Mouse (Mus musculus): ENCODE results near the gene Frrs1. TPM values are rescaled to one million over a fixed set of nuclear protein-coding genes. Genes with fewer than 3 reads are reported as not detected.
"Not testable (repeated sequence)": the region's sequence is repeated elsewhere in the genome, so short reads cannot be mapped to it uniquely, and the experiment has no call there.

Gene Frrs1
- 3.8 and 7.3 TPM in 2 replicates for total RNA-seq (2014; rRNA removed)
- polyA plus RNA-seq (2015; fragmentation: Nextera tagmentation; extraction: Ambion mirVana) = 5.6 and 7.0 TPM in 2 replicates

DNA sequence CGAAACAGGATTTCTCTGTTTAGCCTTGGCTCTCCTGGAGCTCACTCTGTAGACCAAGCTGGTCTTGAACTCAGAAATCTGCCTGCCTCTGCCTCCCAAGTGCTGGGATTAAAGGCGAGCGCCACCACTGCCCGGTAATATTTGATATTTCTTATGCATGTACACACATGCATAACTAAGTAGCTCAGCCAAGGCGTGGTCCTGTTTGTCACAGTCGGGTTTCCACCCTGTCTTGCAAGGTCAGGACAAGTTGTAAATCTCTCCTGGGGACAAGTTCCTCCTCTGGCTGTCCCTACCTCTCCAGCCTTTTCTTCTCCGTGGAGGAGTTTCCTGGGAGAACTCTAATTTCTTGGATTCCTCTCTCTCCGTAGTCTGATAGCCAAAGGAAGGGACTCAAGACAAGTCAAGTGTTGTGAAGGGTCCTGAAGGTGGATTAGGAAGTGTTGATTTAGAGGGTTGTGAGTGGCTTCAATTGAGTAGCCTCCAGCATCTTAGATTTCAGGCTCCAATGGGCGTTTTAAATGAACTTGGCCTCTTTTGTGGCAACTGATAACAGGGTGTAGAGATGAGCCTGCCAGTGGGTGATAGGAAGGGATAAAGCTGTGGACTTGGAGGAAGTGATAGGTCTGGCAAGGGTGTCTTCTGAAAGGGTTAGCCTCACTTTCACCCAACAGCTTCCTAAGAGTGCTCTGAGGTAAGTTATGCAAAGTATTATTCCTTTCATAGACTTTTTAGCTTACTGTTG is at the start of gene Frrs1:
Frrs1 (plus strand) TSS at position 524 of the 745 bp plus-strand sequence.
- Histone ChIP-seq H3K27ac (ENCODE audit: low read depth, low read length) (no peak within 1 kb of the TSS), H3K9me3 (ENCODE audit: low read length) (no peaks in the 10 kb centered on the region), H3K27me3 (ENCODE audit: insufficient read depth, low read length) (no peaks in the 10 kb centered on the region), H3K4me1 (ENCODE audit: insufficient read depth, low read length) (no peaks in the 10 kb centered on the region), H3K4me2 (ENCODE audit: low read depth, low read length, poor library complexity, severe bottlenecking) (no peak within 1 kb of the TSS), H3K36me3 (ENCODE audit: insufficient read depth, low read length) (no peaks in the 10 kb centered on the region), H3K9ac (replicated peaks; ENCODE audit: low read length, poor library complexity, severe bottlenecking) (no peak within 1 kb of the TSS), H3K4me3 (ENCODE audit: low read depth, low read length) (no peak within 1 kb of the TSS)
- ATAC-seq (ENCODE audit: low FRiP score) = no peak
- TF ChIP-seq CTCF (IDR thresholded peaks at IDR 0.05) = no peak
- no peak for DNase-seq (ENCODE audit: low spot score)
- 91% methylated on average over 9 of the region's 9 CpGs for WGBS

DNA sequence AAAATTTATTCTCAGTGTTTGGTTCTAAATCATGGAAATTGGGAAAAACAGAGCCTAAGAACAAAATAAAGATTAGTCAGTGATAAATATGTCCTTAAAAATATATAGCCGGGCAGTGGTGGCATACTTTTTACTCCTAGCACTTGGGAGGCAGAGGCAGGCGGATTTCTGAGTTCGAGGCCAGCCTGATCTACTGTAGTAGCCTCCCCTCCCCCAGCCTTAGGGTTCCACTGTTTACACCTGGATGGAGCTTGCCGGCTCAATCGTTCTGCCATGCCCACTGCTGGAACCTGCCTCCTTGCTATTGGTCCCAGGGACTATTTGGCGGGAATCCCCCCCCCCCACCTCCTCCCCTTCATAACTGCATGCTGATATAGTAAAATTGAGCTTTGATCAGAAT is 48.9 kb upstream of the Frrs1 start:
- ATAC-seq (ENCODE audit: low FRiP score); H3K27ac ChIP-seq (ENCODE audit: low read depth, low read length); DNase-seq (ENCODE audit: low spot score); H3K4me1 ChIP-seq (ENCODE audit: insufficient read depth, low read length); H3K4me2 ChIP-seq (ENCODE audit: low read depth, low read length, poor library complexity, severe bottlenecking); H3K27me3 ChIP-seq (ENCODE audit: insufficient read depth, low read length); H3K9me3 ChIP-seq (ENCODE audit: low read length); H3K4me3 ChIP-seq (ENCODE audit: low read depth, low read length); H3K9ac ChIP-seq (replicated peaks; ENCODE audit: low read length, poor library complexity, severe bottlenecking); H3K36me3 ChIP-seq (ENCODE audit: insufficient read depth, low read length): not testable (repeated sequence)
- WGBS = 80% methylated on average over 6 of the region's 6 CpGs

DNA sequence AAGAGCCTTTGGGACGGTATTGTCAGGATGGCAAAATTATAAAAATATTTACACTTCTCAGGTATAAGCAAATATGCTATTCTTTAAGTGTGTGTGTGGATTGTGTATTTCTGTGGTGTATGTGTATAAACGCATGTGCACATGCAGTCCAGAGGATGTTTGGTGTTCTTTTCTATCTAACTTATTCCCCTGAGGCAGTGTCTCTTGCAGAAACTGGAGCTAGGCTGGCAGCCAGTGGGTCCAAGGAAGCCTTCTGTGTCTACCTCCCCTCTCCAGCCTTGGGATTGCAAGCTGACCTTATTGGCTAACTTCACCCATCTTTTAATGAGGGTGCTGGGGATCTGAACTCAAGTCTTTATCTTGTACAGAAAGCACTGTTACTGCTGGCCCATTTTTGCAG is 46.3 kb upstream of the Frrs1 start:
- no peak overlapping the region for H3K9ac ChIP-seq (replicated peaks; ENCODE audit: low read length, poor library complexity, severe bottlenecking)
- H3K4me1 ChIP-seq (ENCODE audit: insufficient read depth, low read length) = 0 out of 2 replicates have a peak, but pooled peaks cover 4% of the 10 kb centered on the region
- no peaks in the 10 kb centered on the region for H3K27me3 ChIP-seq (ENCODE audit: insufficient read depth, low read length)
- DNase-seq (ENCODE audit: low spot score) (no peak), ATAC-seq (ENCODE audit: low FRiP score) (no peak)
- no peak overlapping the region for H3K4me2 ChIP-seq (ENCODE audit: low read depth, low read length, poor library complexity, severe bottlenecking)
- no peaks in the 10 kb centered on the region for H3K9me3 ChIP-seq (ENCODE audit: low read length)
- H3K4me3 ChIP-seq (ENCODE audit: low read depth, low read length) = no peak overlapping the region
- no peak overlapping the region for H3K27ac ChIP-seq (ENCODE audit: low read depth, low read length)
- H3K36me3 ChIP-seq (ENCODE audit: insufficient read depth, low read length) = no peaks in the 10 kb centered on the region
- 96% methylated on average over 2 of the region's 2 CpGs for WGBS
- TF ChIP-seq CTCF (IDR thresholded peaks at IDR 0.05) = no peak

DNA sequence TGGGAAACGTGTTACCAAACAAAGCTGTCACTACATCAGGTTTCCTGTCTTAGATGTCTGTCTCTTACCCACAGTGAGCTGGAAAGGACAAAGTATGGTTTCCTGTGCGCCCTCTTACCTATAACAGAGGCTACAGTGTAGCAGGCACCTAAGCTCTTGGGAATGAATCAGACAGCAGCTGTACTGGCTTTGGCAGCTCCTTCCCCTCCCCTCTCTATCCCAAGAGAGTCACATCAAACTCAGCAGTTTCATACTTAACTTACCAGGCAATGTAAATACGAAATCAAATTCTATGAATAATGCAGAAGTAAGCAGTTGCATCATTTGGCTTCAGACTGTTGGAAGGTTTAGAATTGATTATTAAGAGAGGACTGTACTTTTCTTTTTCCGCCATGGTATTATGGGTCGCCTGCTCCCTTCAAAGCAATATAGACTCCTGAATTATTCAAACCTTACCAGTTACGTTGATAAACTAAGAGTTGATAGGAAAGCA is 43.9 kb upstream of the Frrs1 start:
- Histone ChIP-seq H3K4me1 (ENCODE audit: insufficient read depth, low read length) (no peaks in the 10 kb centered on the region), H3K4me2 (ENCODE audit: low read depth, low read length, poor library complexity, severe bottlenecking) (no peak overlapping the region), H3K36me3 (ENCODE audit: insufficient read depth, low read length) (no peaks in the 10 kb centered on the region), H3K27me3 (ENCODE audit: insufficient read depth, low read length) (no peaks in the 10 kb centered on the region), H3K4me3 (ENCODE audit: low read depth, low read length) (no peak overlapping the region), H3K27ac (ENCODE audit: low read depth, low read length) (no peak overlapping the region), H3K9ac (replicated peaks; ENCODE audit: low read length, poor library complexity, severe bottlenecking) (no peak overlapping the region), H3K9me3 (ENCODE audit: low read length) (no peaks in the 10 kb centered on the region)
- 56% methylated on average over 6 of the region's 6 CpGs for WGBS
- DNase-seq (ENCODE audit: low spot score) = no peak
- TF ChIP-seq CTCF (IDR thresholded peaks at IDR 0.05) = no peak
- ATAC-seq (ENCODE audit: low FRiP score) = no peak

DNA sequence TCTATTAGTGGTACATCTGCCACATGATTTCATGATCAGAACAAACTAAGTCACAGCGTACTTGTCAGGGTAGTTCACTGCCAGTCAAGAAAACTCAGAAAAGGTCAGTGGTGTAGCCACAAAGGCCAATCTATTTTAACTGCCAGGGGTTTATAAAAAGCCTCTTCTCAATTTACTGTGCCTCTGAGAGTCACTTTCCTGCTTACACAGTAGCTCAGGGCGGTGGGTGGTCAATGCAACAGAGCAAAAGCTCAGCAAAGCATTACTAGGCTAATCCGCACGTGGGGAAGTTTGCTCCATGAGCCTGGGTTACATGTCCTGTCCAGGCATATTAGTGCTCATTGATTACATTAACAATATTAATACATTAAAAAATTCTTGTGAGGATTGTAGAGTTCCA is 43.3 kb upstream of the Frrs1 start:
- no peak for TF ChIP-seq CTCF (IDR thresholded peaks at IDR 0.05)
- no peaks in the 10 kb centered on the region for H3K9me3 ChIP-seq (ENCODE audit: low read length)
- no peaks in the 10 kb centered on the region for H3K27me3 ChIP-seq (ENCODE audit: insufficient read depth, low read length)
- DNase-seq (ENCODE audit: low spot score) (no peak), ATAC-seq (ENCODE audit: low FRiP score) (no peak)
- H3K4me1 ChIP-seq (ENCODE audit: insufficient read depth, low read length) = no peaks in the 10 kb centered on the region
- H3K4me3 ChIP-seq (ENCODE audit: low read depth, low read length) = no peak overlapping the region
- H3K9ac ChIP-seq (replicated peaks; ENCODE audit: low read length, poor library complexity, severe bottlenecking) = no peak overlapping the region
- no peak overlapping the region for H3K27ac ChIP-seq (ENCODE audit: low read depth, low read length)
- 59% methylated on average over 4 of the region's 4 CpGs for WGBS
- H3K36me3 ChIP-seq (ENCODE audit: insufficient read depth, low read length) = no peaks in the 10 kb centered on the region
- no peak overlapping the region for H3K4me2 ChIP-seq (ENCODE audit: low read depth, low read length, poor library complexity, severe bottlenecking)

DNA sequence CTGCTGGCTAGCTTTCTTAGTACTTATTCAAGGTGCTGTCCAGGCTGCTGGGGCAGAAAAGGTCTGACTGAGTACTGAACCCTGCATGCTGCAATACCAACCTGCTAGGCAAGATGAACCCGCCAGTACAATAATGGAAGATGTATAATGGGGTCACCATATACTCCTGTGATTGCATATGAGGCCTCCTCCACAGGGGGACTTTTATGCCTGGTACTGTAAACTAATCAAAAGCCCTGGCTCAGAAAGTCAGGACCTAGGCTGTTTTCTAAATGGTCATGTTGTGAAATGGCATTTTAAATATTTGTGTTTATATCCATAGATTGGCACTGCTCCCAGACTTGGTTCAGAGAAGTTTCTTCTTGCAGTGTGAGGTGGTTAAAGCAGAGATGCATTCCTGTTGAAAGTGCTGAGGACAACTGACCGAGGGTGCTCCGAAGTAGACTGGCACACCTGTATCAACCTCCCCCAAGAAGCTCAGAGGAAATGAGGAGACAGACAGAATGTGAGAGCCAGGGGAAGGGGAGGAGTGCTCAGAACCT is 42.5 kb upstream of the Frrs1 start:
- Histone ChIP-seq H3K36me3 (ENCODE audit: insufficient read depth, low read length) (no peaks in the 10 kb centered on the region), H3K27ac (ENCODE audit: low read depth, low read length) (no peak overlapping the region)
- WGBS = 89% methylated on average over 3 of the region's 3 CpGs

More for the DNA sequence above, 42.5 kb upstream of the Frrs1 start:
- Histone ChIP-seq H3K4me2 (ENCODE audit: low read depth, low read length, poor library complexity, severe bottlenecking) (no peak overlapping the region), H3K9me3 (ENCODE audit: low read length) (no peaks in the 10 kb centered on the region), H3K4me1 (ENCODE audit: insufficient read depth, low read length) (no peaks in the 10 kb centered on the region), H3K4me3 (ENCODE audit: low read depth, low read length) (no peak overlapping the region), H3K27me3 (ENCODE audit: insufficient read depth, low read length) (no peaks in the 10 kb centered on the region), H3K9ac (replicated peaks; ENCODE audit: low read length, poor library complexity, severe bottlenecking) (no peak overlapping the region)
- ATAC-seq (ENCODE audit: low FRiP score) = no peak
- no peak for TF ChIP-seq CTCF (IDR thresholded peaks at IDR 0.05)
- no peak for DNase-seq (ENCODE audit: low spot score)
